Mouse (Mus musculus) embryo, embryonic 9.5 days (tissue): ENCODE data around the gene Ccdc184.

ENCODE experiments used
- DNase-seq: peaks from one replicate; pipeline ENCODE4 v3.0.0-alpha.2; 2017; ENCODE audit errors: extremely low spot score

Gene Ccdc184

DNA sequence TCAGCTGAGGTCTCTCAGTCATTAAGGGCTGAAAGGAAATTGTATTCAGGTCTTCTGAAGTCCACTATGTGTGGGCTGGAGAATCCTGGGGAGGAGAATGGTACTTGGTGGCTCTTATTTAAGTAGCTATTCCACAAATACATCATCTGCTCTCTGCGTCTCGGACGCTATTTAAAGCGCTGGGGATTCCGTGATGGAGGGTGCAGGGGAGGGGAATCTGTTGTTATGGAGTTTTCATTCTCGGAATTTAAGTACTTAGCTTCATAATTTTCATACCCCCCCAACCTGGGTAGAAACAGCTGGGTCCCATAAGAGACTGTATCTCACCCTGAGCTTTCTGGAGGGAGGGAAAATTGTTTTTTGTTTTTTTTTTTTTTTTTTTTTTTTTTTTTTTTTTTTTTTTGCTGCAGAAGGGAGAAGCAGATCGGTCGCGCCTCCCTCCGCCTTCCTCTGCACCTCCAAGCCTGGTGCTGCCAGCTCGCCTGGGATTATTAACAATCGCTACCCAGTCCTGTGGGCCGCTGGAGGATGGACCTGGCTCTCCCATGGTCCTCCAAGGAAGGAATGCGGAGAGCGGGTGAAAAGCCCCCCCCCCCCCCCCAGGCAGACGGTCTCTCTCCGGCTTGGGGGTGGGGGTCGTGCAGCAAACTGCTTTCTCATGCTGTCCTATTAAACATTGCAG, at the start of gene Ccdc184:
Gene Ccdc184 (plus strand): TSS at position 196 of the 682 bp plus-strand sequence.
- no peak for DNase-seq

DNA sequence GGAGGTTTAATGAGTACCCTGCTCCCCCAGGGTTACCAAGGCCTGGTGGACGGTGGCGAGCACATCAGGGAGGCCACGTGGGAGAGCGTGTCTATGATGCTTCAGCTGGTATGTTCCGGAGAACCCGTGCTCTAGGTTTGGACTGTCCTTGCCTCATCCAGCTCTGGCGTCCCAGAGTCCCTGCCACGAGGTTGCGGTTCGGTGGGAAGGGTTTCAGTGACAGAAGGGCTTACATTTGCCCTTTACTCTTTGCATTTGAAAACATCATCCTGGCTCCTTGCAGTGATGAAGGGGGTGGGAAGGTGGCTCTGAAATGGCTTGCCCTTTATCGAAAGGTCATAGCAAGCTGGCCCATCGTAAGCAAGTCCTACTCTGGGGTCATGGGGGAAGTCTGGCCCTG, 47.6 kb upstream of the Ccdc184 start:
- no peak for DNase-seq

DNA sequence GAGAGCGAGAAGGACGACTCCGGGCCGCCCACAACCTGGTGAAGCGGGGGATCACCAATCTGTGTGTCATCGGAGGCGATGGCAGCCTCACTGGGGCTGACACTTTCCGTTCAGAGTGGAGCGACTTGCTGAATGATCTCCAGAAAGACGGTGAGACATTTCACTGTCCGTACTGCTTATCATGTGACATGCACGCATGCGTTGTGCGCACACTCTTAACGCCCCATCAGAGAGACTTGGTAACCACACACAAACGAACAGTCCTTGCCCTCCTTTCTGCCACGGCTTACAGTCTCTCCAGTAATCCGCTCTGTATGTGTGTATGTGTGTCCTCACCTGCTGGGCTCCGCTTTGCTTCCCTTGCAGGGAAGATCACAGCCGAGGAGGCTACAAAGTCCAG, 46.1 kb upstream of the Ccdc184 start:
- no peak for DNase-seq

DNA sequence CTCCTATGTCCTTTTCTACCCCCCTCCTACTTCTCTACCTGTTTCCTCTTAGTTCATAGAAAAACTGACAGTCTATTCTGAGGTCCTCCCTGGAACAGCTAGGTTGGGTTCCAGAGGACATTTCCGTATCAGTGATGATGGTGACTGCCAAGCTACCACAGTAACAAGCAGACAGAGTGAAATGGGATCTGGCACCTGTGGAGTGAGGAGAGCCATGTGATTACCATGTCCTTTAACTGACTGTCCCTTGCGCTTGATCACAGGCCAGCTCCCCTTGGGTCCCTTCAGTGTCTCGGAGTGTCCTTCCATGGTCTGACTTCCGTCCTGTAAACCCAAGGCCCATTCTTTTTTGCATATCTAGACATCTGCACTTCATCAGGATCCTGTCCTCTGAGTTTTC, 36.0 kb upstream of the Ccdc184 start:
- DNase-seq = no peak

DNA sequence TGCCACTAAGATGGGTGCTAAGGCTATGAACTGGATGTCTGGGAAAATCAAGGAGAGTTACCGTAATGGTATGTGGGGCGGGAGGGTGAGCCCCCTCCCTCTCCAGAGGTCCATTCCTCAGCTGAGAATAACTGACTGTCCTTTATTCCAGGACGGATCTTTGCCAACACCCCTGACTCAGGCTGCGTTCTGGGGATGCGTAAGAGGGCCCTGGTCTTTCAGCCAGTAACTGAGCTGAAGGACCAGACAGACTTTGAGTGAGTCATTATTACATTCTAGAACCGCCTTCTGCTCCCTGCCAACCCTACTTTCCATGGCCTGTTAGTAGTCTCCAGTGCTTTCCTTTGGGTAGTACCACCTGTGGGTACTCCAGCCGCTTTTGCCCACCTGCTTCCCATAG, 35.5 kb upstream of the Ccdc184 start:
- DNase-seq = no peak

DNA sequence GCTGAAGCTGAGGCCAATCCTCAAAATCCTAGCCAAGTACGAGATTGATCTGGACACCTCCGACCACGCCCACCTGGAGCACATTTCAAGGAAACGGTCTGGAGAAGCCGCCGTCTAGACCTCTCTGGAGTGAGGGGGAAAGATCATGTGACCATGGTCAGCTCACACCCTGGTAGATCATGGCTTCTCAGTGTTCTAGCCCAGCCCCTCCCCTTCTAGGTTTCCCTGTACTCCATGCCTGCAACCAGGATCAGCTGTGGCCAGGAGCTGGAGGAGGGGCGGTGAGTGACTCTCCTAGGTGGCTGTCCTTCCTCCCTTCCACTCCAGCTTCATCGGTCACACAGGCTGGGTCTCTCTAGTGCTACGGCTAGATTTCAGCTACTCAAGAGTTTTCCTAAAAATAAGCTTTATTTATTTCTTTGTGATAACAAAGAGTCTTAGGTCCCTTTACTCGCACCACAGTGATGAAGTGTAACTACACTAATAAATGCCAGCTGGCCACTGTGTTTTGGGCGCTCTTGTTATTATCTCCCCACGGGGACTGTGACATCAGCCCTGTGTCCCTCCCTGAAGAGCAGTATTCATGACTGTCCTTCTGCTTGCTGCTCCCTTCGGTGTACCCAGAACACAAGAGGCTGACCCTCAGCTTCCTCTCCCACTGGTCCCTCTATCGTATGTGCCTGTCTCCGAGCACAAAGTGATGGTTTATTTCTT, 34.9 kb upstream of the Ccdc184 start:
- DNase-seq = no peak

DNA sequence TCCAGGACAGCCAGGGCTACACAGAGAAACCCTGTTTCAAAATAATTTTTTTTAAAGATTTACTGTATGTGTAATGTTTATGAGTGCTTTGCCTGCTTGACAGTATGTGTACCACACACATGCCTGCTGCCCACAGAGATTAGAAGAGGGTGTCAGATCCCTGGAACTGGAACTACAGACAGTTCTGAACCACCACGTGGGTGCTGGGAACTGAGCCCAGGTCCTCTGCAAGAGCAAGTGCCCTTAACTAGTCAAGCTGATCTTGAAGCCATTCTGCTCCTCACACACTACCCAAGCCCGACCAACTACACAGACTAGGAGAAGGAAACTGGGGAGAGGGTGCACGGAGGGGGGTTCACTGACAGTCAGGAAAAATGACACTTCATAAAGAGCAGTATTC, 33.5 kb upstream of the Ccdc184 start:
- no peak for DNase-seq

DNA sequence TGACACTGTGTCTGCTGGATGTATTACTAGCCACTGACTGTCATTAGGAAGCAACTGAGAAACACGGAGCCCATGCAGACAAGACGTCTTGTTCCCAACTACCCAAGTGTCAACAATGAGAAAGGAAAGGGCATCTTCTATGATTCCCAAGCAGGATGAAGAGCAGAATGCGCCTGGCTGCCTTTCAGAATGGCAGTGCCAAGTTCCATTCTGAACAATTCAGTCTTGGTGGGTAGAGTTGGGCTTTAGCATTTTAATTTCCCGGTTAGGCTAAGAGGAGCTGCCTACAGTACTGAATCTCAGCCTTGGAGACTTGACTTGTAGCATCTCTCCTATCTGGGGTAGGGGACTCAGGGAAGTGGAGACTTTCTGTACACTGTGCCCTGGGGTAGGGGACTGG, 32.9 kb upstream of the Ccdc184 start:
- DNase-seq = no peak

DNA sequence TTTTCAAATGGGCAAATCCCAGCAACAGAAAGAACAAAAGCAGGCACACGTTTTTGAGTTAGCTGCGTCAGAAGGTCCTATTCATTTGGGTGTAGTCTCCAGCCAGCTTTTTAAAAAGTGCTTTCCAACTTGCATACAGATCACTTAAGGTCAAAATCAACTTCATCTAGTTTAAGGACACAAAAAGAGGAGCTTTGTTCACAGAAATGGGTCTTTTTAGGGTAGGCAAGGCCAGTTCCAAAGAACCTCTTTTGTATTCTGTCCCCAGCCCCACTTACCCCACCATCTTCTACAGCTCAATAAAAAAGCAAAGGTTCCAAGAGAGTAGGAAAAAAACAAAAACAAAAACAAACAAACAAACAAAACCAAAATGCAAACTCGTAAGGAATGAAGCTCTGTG, 32.3 kb upstream of the Ccdc184 start:
- DNase-seq = no peak

DNA sequence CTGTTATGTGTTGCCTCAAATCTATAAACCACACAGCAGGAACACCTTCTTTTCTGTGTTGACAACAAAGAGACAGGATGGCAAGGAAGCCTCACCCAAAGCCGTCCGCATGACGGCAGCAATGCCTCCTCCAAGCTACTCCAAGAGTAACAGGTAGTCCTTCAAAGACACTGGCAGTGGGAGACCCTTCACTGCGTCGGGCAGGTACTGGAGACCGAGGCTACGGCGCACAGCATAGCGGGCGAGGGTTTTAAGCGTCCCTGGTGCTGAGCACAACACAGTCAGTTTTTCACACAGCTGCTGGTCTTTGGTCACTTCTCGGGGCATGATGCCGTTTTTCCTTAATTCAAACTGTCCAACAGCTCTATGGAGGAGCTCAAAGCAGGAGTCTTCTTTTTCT, 31.3 kb upstream of the Ccdc184 start:
- no peak for DNase-seq

DNA sequence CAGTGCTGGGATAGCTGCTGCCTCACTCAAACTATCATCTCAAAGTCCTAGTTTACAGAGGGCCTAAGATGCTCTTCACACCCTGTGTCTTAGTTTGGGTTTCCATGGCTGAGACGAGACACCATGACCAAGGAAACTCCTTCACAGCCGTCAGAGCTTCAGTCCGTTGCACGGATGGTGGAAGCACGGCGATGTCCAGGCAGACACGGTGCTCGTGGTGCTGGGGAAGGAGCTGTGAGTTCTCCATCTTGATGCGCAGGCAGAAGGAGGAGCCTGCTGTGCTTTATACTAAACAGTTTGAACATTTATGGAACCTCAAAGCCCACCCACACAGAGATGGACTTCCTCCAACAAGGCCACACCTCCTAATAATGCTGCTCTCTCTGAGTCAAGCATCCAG, 30.1 kb upstream of the Ccdc184 start:
- DNase-seq = no peak

DNA sequence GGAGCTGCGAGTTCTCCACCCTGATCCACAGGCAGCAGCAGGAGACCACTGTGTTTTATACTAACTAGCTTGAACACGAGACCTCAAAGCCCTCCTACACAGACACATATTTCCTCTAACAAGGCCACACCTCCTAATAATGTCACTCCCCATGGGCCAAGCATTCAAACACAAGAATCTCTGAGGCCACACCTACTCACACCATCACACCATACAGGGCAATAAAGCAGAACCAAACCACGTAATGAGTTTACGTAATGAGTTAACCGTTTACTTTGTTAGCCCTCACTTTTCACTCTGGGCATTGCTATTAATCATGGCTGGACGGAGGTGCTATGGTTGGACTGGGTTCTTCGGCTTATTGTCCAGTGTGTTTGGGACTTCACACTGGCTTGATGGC, 27.2 kb upstream of the Ccdc184 start:
- DNase-seq = no peak

DNA sequence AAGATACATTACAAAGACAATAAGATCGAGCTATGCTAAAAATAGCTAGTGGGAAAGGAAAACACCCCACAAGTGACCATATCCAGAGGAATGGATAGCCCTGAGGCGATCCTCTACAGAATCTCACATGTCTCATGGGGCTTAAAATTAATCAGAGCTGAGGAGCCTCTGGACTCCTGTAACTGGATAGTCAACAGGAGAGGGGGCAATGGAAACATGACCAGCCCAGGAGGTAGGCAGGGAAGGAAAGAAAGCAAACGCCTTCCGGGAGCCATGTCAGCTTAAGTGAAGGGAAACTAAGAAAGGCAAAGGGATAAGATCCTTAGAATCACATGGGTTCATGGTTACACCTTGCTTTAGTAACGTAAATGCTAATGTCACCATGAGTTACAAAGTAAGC, 26.1 kb upstream of the Ccdc184 start:
- no peak for DNase-seq

DNA sequence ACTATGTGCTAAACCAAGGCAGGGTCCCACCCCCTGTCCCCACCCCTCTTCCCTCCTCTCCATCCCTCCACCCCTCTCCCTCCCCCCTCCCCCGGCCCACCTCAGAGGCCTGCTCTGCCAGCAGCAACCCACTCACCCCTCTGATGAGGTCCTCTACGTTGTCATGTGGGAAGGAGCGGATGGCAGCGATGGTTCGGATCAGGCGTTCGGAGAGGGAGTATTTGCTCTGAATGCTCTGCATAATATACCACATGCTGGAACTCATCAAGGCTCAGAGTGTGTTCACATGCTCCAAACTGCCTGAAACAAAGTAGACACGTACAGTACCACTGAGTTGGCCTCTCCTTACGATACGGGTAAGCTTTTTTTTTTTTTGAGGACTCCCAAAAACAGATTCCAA, 24.4 kb upstream of the Ccdc184 start:
- no peak for DNase-seq

DNA sequence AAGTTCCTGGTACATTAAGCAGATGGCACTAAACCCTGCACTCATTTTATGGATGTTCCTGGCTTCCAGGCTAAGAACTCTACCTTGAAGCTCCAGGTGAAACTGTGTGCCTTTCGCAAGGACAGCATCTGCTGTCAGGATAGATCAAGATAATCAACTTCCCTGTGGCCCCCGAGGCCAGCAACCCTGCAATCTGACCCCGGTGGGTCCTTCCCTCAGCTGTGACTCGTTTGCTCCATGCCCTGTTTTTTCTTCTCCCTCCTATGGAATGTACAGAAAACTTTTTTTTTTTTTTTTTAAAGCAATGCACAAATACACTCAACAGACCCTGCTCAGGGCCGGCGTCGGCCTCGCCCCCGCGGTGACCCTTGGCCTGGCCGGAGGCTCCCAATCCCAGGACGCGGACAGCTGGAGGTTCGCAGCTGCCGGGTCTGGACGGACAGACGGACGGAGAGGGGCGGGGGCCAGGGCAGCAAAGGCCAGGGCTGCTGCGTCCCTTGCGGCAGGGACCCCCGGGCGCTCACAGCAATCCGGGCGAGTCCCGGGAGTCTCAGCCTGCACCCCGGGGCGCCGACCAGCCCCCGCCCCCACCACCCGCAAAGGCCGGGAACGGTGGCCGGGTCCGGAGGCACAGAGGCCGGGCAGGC, 22.0 kb upstream of the Ccdc184 start:
- DNase-seq = peak; percentile 58

DNA sequence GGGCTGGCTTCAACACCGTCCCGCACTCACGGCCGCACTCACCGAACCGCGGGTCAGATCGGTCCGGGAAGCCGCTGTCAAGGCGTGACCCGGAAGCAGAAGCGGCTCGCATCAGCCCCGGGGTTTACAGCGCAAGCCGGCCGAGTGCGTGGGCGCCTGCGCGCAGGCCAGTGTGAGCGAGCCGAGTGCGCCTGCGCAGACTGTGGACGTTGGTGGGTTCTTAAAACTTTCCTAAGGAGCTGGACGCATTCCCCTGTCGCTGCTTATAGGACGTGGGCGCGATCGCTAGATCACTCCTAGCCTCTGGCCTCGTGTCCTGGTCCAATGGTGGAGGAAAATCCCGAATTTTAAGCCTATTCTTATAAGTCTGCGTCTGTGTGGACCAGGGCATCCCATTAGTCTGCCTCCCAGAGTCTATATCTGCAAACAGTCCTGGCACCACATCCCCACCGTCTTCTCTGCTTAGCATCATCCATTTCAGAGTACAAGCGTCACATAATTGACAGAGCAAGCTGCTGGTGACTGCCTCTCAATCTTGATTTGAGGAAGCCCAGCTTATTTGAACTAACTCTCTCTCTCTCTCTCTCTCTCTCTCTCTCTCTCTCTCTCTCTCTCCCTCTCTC, 21.3 kb upstream of the Ccdc184 start:
- peak; percentile 91 for DNase-seq

DNA sequence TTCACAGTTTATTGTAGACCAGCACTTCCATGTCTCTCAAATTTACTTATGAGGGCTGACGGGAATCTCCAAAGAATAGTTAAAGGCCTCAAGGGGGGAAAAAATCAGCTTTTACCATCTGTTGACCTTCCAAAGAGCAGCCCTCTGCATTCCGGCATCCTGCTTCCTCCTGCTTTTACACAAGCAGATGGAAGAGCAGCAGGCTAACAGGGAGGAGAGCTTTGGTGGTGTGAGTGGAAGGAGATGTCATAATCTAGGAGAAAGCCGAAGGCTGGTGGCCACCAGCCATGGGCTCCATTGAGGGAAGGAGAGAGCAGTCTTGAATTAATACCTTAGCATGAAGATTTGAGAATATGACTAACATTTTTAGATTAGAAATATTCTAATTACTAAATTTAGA, 18.6 kb upstream of the Ccdc184 start:
- no peak for DNase-seq

DNA sequence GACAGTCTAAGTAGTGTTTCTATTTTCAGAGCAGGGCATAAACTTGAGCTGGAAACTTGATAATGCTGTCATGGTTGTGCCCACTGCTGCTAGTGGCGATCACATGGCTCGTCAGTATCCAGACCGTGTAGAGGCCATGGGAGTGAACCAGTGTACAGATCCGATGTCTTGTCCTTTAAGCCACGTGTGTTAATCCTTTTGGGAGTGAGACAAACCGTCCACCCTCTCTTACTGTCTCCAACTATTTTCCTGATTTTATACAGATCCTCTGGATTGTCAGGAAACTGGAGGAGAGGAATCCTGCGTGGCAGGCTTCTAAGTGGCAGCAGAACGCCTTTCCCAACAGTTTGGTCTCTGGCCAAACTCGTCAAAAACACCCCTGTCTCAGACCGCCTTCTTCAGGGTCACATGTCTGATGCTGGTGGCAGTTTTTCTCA, 17.8 kb upstream of the Ccdc184 start:
- DNase-seq = no peak

DNA sequence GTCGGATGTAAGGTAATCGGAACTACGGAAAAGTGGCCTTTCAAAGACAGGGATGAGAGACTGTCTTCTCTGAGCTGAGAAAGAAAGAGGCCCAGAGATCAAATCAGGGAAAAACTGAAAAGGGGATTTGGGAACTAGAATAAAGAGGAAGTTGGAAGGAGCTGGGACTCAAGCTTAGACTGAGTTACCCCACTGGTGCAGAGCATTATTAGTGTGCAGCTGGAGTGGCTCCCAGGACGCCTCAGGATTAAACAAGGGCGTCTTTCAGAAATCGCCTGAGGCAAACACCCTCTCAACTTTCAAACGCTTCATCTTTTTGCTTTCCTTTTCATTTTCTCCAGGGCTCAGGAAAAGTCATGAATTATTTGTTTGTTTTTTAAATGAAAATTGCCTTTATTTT, 14.0 kb upstream of the Ccdc184 start:
- DNase-seq = no peak

DNA sequence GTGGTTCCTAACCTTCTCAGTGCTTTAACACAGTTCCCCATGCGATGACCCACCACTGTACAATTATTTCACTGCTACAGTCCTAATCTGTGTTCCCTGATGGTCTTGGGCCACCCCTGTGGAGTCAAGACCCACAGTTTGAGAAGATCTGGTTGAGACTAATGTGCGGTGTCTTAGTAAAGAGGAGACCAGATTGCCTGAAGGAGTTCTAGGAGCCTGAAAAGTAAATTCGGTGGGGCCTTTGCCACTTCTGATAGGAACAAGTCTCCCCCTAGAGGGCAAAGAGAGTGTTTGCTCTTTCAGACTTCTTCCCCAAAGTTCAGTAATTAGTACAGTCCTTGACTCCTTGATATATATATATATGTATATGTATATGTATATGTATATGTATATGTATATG, 13.3 kb upstream of the Ccdc184 start:
- peak; percentile 60 for DNase-seq

DNA sequence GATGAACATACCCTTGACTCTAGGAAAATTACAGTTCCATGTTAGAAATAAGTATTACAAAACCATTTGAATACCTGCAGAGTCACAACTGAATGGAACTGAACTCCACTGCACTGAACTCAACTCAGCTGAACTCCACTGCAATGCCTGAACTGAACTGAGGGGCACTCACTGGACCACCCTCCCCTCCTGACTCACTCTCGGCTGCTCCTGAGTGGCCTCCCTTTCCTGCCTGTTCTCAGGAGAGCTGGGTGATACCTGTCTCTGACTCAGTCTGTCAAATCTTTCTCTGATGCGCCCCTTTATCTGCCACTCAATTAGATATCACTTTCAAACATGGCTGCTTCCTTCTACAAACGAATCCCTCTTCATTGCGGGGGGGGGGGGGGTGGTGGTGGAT, 12.8 kb upstream of the Ccdc184 start:
- DNase-seq = no peak

DNA sequence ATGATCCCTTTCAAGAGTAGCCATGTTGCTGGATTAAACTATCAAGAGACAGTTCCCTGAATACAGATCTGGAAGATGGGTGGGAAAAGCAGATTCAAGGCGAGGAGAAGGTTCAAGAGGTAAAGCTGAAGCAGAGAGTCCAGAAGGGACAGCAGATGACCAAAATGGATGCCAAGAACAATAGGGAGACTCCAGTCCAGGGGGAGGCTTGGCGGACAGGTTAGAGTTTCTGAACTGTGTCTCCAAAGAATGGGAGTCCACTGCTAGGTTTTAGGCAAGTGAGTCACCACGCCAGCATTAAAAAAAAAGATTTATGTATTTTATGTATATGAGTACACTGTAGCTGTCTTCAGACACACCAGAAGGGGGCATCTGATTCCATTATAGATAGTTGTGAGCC, 12.3 kb upstream of the Ccdc184 start:
- no peak for DNase-seq

DNA sequence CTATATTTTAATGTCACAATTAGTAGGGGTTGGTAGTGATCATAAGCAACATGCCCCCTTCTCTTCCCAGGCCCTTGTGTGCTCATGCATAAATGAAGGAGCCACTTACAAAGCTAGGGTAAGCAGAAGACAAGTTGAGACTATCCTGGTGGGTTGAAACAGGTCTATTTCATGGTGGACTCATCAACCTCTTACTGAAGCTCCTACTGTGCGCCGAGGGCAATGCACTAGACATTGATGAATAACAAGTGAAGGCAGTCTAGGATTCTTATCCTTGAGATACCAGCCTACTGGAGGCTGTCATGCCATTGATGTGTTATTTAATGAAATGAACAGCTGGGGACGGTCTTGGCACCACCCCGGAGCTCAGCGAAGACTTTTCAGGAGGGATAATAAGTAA, 11.7 kb upstream of the Ccdc184 start:
- no peak for DNase-seq
